Mouse (Mus musculus) liver, embryonic 18 days (tissue): ENCODE measurements around the gene Svs6. TPM values are rescaled to one million over a fixed set of nuclear protein-coding genes. Genes with fewer than 3 reads are reported as not detected.

Source experiments
- polyA plus RNA-seq: library from polyadenylated mRNA; depleted of rRNA; stranded (reverse); fragments of >200 nt; gene quantifications from 2 replicates; pipeline ENCODE4 v1.2.3, GENCODE M21; 2012; rRNA removed

Gene Svs6
- polyA plus RNA-seq: not detected in 2 replicates

DNA sequence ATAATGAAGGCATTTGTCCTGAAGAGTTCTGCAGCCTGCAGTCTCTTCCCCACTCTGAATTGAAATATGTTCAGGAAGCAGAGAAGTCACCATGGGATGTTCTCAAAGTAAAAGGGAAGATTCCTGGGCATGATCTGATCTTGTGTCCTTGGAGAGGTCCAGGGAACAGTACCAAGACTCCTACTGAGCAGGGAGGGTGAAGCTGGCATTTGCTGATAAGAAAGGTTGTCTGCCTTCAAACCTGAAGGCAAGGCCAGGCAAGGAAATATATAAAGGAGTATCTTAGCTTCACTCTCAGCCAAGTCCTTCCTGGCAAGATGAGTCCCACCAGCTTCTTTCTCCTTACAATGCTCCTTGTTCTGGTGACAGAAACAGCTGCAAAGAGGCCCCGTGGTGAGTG lies at the start of gene Svs6:
TSS of gene Svs6 (plus strand) at position 301 of the 400 bp plus-strand sequence.

DNA sequence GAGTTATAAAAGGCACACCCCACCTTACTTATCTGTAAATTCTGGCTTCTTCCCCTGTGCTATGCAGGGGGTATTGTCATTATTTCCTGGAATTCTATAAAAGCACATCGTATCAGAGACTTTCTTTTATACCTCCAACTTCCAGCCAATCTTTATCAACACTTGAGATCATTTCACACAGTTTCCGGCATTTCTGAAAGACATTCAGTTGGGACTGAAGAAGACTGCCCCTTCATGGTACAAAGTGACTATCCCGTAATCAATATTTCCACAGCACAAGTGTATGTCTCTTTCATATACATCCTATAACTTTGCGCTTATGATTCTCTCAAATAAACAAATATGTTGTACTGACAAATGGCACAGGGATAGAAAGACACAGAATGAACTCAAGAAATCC lies 38.2 kb upstream of the Svs6 start, which contains the start of gene Svs4:
TSS of gene Svs4 (minus strand) at position 101 of the 400 bp plus-strand sequence.

DNA sequence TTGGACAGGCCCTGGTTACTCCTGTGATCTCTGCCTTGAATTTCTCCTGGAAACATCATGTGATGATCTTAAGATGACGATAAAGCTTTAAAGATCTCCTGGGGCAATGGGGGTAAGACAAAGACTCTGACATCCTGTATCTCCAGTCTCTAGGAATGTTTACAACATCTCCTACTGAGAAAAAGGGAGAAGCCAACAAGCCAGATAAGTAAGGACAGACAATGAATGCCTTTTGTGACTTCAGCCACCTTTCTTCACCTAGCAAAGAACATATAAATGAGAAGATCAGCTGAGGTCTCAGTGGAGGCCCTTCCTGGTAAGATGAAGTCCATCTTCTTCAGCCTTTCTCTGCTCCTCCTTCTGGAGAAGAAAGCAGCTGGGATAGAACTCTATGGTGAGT lies 27.6 kb upstream of the Svs6 start, which contains the start of gene Svs3a:
TSS of gene Svs3a (plus strand) at position 301 of the 400 bp plus-strand sequence.

DNA sequence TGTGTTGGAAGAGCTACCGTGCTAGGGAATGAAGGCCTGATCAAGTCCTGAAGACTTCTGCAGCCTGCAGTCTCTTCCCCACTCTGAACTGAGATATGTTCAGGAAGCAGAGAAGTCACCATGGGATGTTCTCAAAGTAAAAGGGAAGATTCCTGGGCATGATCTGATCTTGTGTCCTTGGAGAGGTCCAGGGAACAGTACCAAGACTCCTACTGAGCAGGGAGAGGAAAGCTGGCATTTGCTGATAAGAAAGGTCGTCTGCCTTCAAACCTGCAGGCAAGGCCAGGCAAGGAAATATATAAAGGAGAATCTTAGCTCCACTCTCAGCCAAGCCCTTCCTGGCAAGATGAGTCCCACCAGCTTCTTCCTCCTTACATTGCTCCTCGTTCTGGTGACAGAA lies 15.9 kb downstream of the Svs6 start, which contains the start of gene Svs5:
TSS of gene Svs5 (plus strand) at position 301 of the 400 bp plus-strand sequence.

Other genes starting within 250 kb of the Svs6 start
- gene Stk4, start 246.4 kb upstream of the Svs6 start, polyA plus RNA-seq: 10.4 and 10.8 TPM in 2 replicates
- gene Tomm34, start 245.6 kb upstream of the Svs6 start, polyA plus RNA-seq: 11.1 and 11.6 TPM in 2 replicates
- 0.01 TPM in 2 replicates for gene Kcns1, start 145.6 kb upstream of the Svs6 start, polyA plus RNA-seq
- gene Wfdc5, start 134.0 kb upstream of the Svs6 start, polyA plus RNA-seq: not detected in 2 replicates
- not detected in 2 replicates for gene Wfdc12, start 126.1 kb upstream of the Svs6 start, polyA plus RNA-seq
- not detected in 2 replicates for gene Wfdc15a, start 116.6 kb upstream of the Svs6 start, polyA plus RNA-seq
- gene Wfdc15b, start 95.1 kb upstream of the Svs6 start, polyA plus RNA-seq: 0.07 and 0.16 TPM in 2 replicates
- gene Svs2, start 78.3 kb upstream of the Svs6 start, polyA plus RNA-seq: not detected in 2 replicates
- not detected in 2 replicates for gene Svs3b, start 60.1 kb upstream of the Svs6 start, polyA plus RNA-seq
- gene Svs4, start 38.3 kb upstream of the Svs6 start, polyA plus RNA-seq: not detected in 2 replicates
- not detected in 2 replicates for gene Svs3a, start 27.5 kb upstream of the Svs6 start, polyA plus RNA-seq
- gene Svs5, start 16.0 kb downstream of the Svs6 start, polyA plus RNA-seq: not detected in 2 replicates
- 25.7 and 26.9 TPM in 2 replicates for gene Slpi, start 72.3 kb downstream of the Svs6 start, polyA plus RNA-seq
- gene Rbpjl, start 86.4 kb downstream of the Svs6 start, polyA plus RNA-seq: 0.01 and 0.13 TPM in 2 replicates
- 0.17 and 0.21 TPM in 2 replicates for gene Matn4, start 88.4 kb downstream of the Svs6 start, polyA plus RNA-seq
- gene Sdc4, start 127.1 kb downstream of the Svs6 start, polyA plus RNA-seq: 46.8 and 52.3 TPM in 2 replicates
- 20.3 and 20.5 TPM in 2 replicates for gene Sys1, start 140.2 kb downstream of the Svs6 start, polyA plus RNA-seq
- 0.55 and 0.61 TPM in 2 replicates for gene Gm20458, start 144.2 kb downstream of the Svs6 start, polyA plus RNA-seq
- not detected in 2 replicates for gene Trp53tg5, start 157.0 kb downstream of the Svs6 start, polyA plus RNA-seq
- gene Dbndd2, start 169.4 kb downstream of the Svs6 start, polyA plus RNA-seq: 11.3 and 12.0 TPM in 2 replicates
- 15.6 and 19.3 TPM in 2 replicates for gene Pigt, start 180.8 kb downstream of the Svs6 start, polyA plus RNA-seq
- 1.6 and 2.0 TPM in 2 replicates for gene Wfdc2, start 245.7 kb downstream of the Svs6 start, polyA plus RNA-seq